13 mouse cellular contexts compared by ENCODE assay signal in the genomic region with DNA sequence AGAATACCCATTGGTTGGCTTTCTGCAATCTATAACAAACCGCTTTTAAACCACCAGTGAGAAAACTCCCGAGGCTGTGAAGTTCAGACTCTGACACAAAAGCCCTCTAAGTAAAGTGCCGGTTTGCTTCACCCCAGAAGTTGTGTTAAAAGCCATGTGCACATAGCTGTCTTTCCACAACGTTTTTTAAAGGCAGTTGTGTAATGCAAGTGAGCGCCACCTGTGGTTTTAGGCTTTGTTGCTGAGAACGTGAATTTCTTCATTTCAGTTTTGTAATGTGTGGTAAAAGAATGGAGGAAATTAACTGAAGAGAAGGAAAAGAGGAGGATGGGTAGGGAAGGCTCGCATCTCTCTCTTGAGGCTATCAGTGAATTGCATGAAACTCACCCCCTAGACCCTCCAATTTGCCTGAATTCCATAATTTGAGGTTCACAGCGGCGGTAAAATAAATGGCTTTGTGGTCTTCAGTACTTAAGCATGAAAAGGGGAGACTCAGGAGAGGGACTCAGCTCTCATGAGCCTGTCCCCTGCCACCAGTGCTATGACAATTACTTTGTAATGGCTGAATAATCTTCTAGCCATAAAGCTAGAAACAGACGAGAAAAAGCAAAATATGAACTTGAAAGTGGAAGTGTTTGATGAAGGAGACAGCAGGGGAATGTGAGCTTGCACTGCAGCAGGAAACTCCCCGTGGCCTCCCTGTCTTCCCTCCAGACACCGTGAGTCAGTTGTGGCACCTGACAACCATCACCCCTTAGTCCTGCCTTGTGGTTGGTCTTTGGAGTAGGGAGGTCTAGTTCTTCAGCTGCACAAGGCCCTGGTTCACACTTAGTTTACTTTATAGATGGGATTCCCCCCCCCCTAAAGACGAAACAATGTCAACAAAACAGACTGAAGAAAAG. TPM values are rescaled to one million over a fixed set of nuclear protein-coding genes. Genes with fewer than 3 reads are reported as not detected.
DNase-seq lines count a peak whose midpoint lies in the region; ATAC-seq and TF ChIP-seq lines count a peak whose summit lies in the region.
"Had no signal": no experiment of that assay in that cellular context is flagged by ENCODE, and none has a peak within 500 bp of the region (broad histone marks: within the 10 kb centered on the region; RNA-seq: fewer than 3 reads in every experiment).

No protein-coding gene starts in this region.

- H3K4me3 ChIP-seq in liver, embryonic 14.5 days (ENCODE audit: insufficient read depth in 1 of 2, low read depth in 2 of 2, low read length in 2 of 2) = no peak overlapping the region
- no peak overlapping the region for H3K4me3 ChIP-seq in stomach, postnatal 0 days (ENCODE audit: low read depth, low read length)
- H3K4me3 ChIP-seq in forebrain, embryonic 11.5 days (ENCODE audit: low read depth, low read length) = no peak overlapping the region
- H3K4me3 ChIP-seq: erythroblast, embryonic 14.5 days; gastrocnemius, adult 2 months had no signal

- no peak overlapping the region; the same call in 1 of the 2 replicates for H3K4me2 ChIP-seq in liver, embryonic 14.5 days (ENCODE audit: low read depth)
- H3K4me2 ChIP-seq in stomach, postnatal 0 days (replicated peaks; ENCODE audit: low read depth) = no peak overlapping the region
- no peak overlapping the region for H3K4me2 ChIP-seq in forebrain, embryonic 11.5 days (ENCODE audit: low read depth, low read length, severe bottlenecking)

- no peak for ATAC-seq in liver, embryonic 14.5 days (ENCODE audit: insufficient read depth)
- no peak for ATAC-seq in stomach, postnatal 0 days (ENCODE audit: low FRiP score, low TSS enrichment)
- ATAC-seq in forebrain, embryonic 11.5 days (replicated peaks; ENCODE audit: low FRiP score) = no peak

- H3K9me3 ChIP-seq in liver, embryonic 14.5 days (ENCODE audit: control insufficient read depth, low read length) = no peaks in the 10 kb centered on the region
- H3K9me3 ChIP-seq in stomach, postnatal 0 days (ENCODE audit: control insufficient read depth, low read length) = no peaks in the 10 kb centered on the region
- H3K9me3 ChIP-seq in forebrain, embryonic 11.5 days (ENCODE audit: control insufficient read depth, low read length) = no peaks in the 10 kb centered on the region

- WGBS in liver, embryonic 14.5 days (ENCODE audit: insufficient replicate concordance) = 32% methylated on average over 13 of the region's 13 CpGs
- 58% methylated on average over 13 of the region's 13 CpGs for WGBS in stomach, postnatal 0 days
- WGBS in forebrain, embryonic 11.5 days = 67% methylated on average over 13 of the region's 13 CpGs

- no peaks in the 10 kb centered on the region for H3K36me3 ChIP-seq in liver, embryonic 14.5 days (replicated peaks; ENCODE audit: control insufficient read depth, insufficient read depth, low read depth)
- H3K36me3 ChIP-seq in stomach, postnatal 0 days (ENCODE audit: control insufficient read depth, insufficient read depth, low read length) = no peaks in the 10 kb centered on the region
- H3K36me3 ChIP-seq in forebrain, embryonic 11.5 days (ENCODE audit: control insufficient read depth, insufficient read depth, low read length) = no peaks in the 10 kb centered on the region

- no peak for DNase-seq in liver, embryonic 14.5 days (ENCODE audit: low read depth in 3 of 3, low spot score in 3 of 3)
- DNase-seq in liver (no peak), NIH3T3 (ENCODE audit: low read depth) (peak; percentile 51)
- peak; percentile 8 for DNase-seq in lung, postnatal 10 days
- DNase-seq in stomach, postnatal 0 days (ENCODE audit: low spot score) = no peak
- DNase-seq in ovary, postnatal 14 days (ENCODE audit: low spot score) = no peak
- no peak for DNase-seq in cerebellum, postnatal 4 days (ENCODE audit: low spot score in 2 of 2)
- no peak for DNase-seq in forebrain, embryonic 11.5 days (ENCODE audit: low spot score)
- DNase-seq: cerebellum, postnatal 25 days; gastrocnemius, adult 2 months; heart, postnatal 10 days; kidney, postnatal 10 days had no signal

- no peak overlapping the region for H3K9ac ChIP-seq in liver, embryonic 14.5 days (replicated peaks)
- no peak overlapping the region for H3K9ac ChIP-seq in stomach, postnatal 0 days (ENCODE audit: low read length)
- no peak overlapping the region for H3K9ac ChIP-seq in forebrain, embryonic 11.5 days (ENCODE audit: low read length)

- H3K4me1 ChIP-seq in liver, embryonic 14.5 days (replicated peaks; ENCODE audit: control insufficient read depth in 2 of 2, insufficient read depth in 2 of 2, low read length in 1 of 2) = peaks cover 0 to 2% of the 10 kb centered on the region in 2 experiments; a peak in 2 of 4 replicates
- H3K4me1 ChIP-seq in stomach, postnatal 0 days (replicated peaks; ENCODE audit: control insufficient read depth, insufficient read depth) = no peaks in the 10 kb centered on the region
- no peaks in the 10 kb centered on the region for H3K4me1 ChIP-seq in forebrain, embryonic 11.5 days (replicated peaks; ENCODE audit: control insufficient read depth, insufficient read depth, low read length)

- no peaks in the 10 kb centered on the region for H3K27me3 ChIP-seq in liver, embryonic 14.5 days (ENCODE audit: control insufficient read depth, insufficient read depth, low read length)
- no peaks in the 10 kb centered on the region for H3K27me3 ChIP-seq in stomach, postnatal 0 days (ENCODE audit: control insufficient read depth, insufficient read depth, low read length)
- H3K27me3 ChIP-seq in forebrain, embryonic 11.5 days (ENCODE audit: control insufficient read depth, insufficient read depth, low read length) = no peaks in the 10 kb centered on the region

- TF ChIP-seq CTCF in liver, embryonic 14.5 days (IDR thresholded peaks at IDR 0.05; ENCODE audit: low read depth) = peak; percentile 20; the same call in 1 of the 2 replicates
- TF ChIP-seq CTCF in stomach, postnatal 0 days (IDR thresholded peaks at IDR 0.05; ENCODE audit: low read depth) = peak; percentile 32

- no peak for TF ChIP-seq EP300 in liver, embryonic 14.5 days (IDR thresholded peaks at IDR 0.05; ENCODE audit: low read depth)
- TF ChIP-seq EP300 in stomach, postnatal 0 days (optimal IDR thresholded peaks at IDR 0.05) = no peak

- no peak overlapping the region for H3K27ac ChIP-seq in liver, embryonic 14.5 days
- H3K27ac ChIP-seq in stomach, postnatal 0 days (replicated peaks) = no peak overlapping the region
- no peak overlapping the region for H3K27ac ChIP-seq in forebrain, embryonic 11.5 days (ENCODE audit: low read depth, low read length)
- H3K27ac ChIP-seq: gastrocnemius, adult 2 months had no signal

RNA-seq across cellular contexts. Expression of gene Arhgdib, which starts 23.2 kb away (rescaled TPM):
- polyA plus RNA-seq in liver, embryonic 14.5 days (2012; rRNA removed) = 79.4 and 84.5 TPM in 2 replicates
- 108 and 122 TPM in 2 replicates for polyA plus RNA-seq in liver, embryonic 14.5 days (2014; fragmentation: Nextera tagmentation; extraction: Ambion mirVana)
- polyA plus RNA-seq in stomach, postnatal 0 days (2015; fragmentation: Nextera tagmentation; extraction: Ambion mirVana) = 27.3 and 34.9 TPM in 2 replicates
- polyA plus RNA-seq in forebrain, embryonic 11.5 days (2014; fragmentation: Nextera tagmentation; extraction: Ambion mirVana) = 21.3 and 25.2 TPM in 2 replicates

RNA-seq across cellular contexts. Expression of gene Pde6h, which starts 41.2 kb away (rescaled TPM):
- polyA plus RNA-seq in liver, embryonic 14.5 days (2012; rRNA removed) = 0.01 TPM in 1 of 2 replicates, not detected in the other
- polyA plus RNA-seq in liver, embryonic 14.5 days (2014; fragmentation: Nextera tagmentation; extraction: Ambion mirVana) = not detected in 2 replicates
- polyA plus RNA-seq in stomach, postnatal 0 days (2015; fragmentation: Nextera tagmentation; extraction: Ambion mirVana) = 0.06 and 0.40 TPM in 2 replicates
- polyA plus RNA-seq in forebrain, embryonic 11.5 days (2014; fragmentation: Nextera tagmentation; extraction: Ambion mirVana) = not detected in 2 replicates
- polyA plus RNA-seq: erythroblast, embryonic 14.5 days had no signal

RNA-seq across cellular contexts. Expression of gene Erp27, which starts 42.9 kb away (rescaled TPM):
- polyA plus RNA-seq in liver, embryonic 14.5 days (2012; rRNA removed) = 0.06 and 0.08 TPM in 2 replicates
- 0.09 TPM in 1 of 2 replicates, not detected in the other for polyA plus RNA-seq in liver, embryonic 14.5 days (2014; fragmentation: Nextera tagmentation; extraction: Ambion mirVana)
- polyA plus RNA-seq in stomach, postnatal 0 days (2015; fragmentation: Nextera tagmentation; extraction: Ambion mirVana) = 0.65 and 1.0 TPM in 2 replicates
- polyA plus RNA-seq in forebrain, embryonic 11.5 days (2014; fragmentation: Nextera tagmentation; extraction: Ambion mirVana) = not detected in 2 replicates
- polyA plus RNA-seq: erythroblast, embryonic 14.5 days had no signal

Comparison
In these comparisons a context has a peak if more than half of its experiments do, and no peak if none do; other contexts are left out.
1. DNase-seq: peak in NIH3T3 (single experiment) and lung, postnatal 10 days (single experiment); none in liver, embryonic 14.5 days (0 of 3), liver (single experiment), stomach, postnatal 0 days (single experiment), ovary, postnatal 14 days (single experiment), cerebellum, postnatal 4 days (0 of 2) and forebrain, embryonic 11.5 days (single experiment).